Mouse (Mus musculus) midbrain, postnatal 0 days (tissue): ENCODE measurements around the gene Gm6525. TPM values are rescaled to one million over a fixed set of nuclear protein-coding genes. Genes with fewer than 3 reads are reported as not detected.

Experiments
- ATAC-seq: fragments of 200-750 bp; cut with Nextera tagmentation; 2 replicates; pipeline ENCODE4 v1.8.0; 2017; ENCODE audit warnings: moderate number of reproducible peaks, mild to moderate bottlenecking, moderate TSS enrichment, moderate library complexity; ENCODE audit not compliant: low FRiP score
- DNase-seq: peaks from one replicate; pipeline ENCODE4 v3.0.0-alpha.2; 2015; ENCODE audit warnings: low spot score
- H3K27ac ChIP-seq: fragments of 300-500 bp; sonication (generic); 2 replicates; pipeline ENCODE4 v1.5.1; 2014; ENCODE audit warnings: low read depth, mild to moderate bottlenecking, low read length, mixed read lengths
- H3K27me3 ChIP-seq: fragments of 300-500 bp; sonication (generic); 2 replicates; pipeline ENCODE4 v1.6.1; 2014; ENCODE audit warnings: low read length, control low read depth, mixed read lengths; ENCODE audit not compliant: insufficient read depth
- H3K36me3 ChIP-seq: fragments of 300-500 bp; sonication (generic); 2 replicates; pipeline ENCODE4 v1.6.1; 2014; ENCODE audit warnings: low read length, control low read depth, mixed read lengths; ENCODE audit not compliant: insufficient read depth
- H3K4me1 ChIP-seq: fragments of 300-500 bp; sonication (generic); 2 replicates; pipeline ENCODE4 v1.6.1; 2014; ENCODE audit warnings: mild to moderate bottlenecking, control low read depth, antibody characterized with exemption, low read length, mixed read lengths; ENCODE audit not compliant: insufficient read depth
- H3K4me2 ChIP-seq: fragments of 300-500 bp; sonication (generic); 2 replicates; pipeline ENCODE4 v1.6.1; 2014; ENCODE audit warnings: low read depth, mild to moderate bottlenecking, low read length, mixed read lengths; ENCODE audit not compliant: poor library complexity, severe bottlenecking
- H3K4me3 ChIP-seq: fragments of 300-500 bp; sonication (generic); 2 replicates; pipeline ENCODE4 v1.5.1; 2014; ENCODE audit warnings: low read depth, mild to moderate bottlenecking, low read length, moderate library complexity
- H3K9ac ChIP-seq: fragments of 300-500 bp; sonication (generic); replicated peaks from 2 replicates; pipeline ENCODE4 v1.6.1; 2014; ENCODE audit warnings: mild to moderate bottlenecking, low read length, moderate library complexity, mixed read lengths; ENCODE audit not compliant: poor library complexity, severe bottlenecking
- H3K9me3 ChIP-seq: fragments of 300-500 bp; sonication (generic); 2 replicates; pipeline ENCODE4 v1.6.1; 2016; ENCODE audit warnings: low read length, control low read depth
- CTCF ChIP-seq: IDR thresholded peaks from 2 replicates; pipeline ENCODE4 v1.5.1; 2016; ENCODE audit warnings: antibody characterized with exemption, mild to moderate bottlenecking
- WGBS: fragments of 180-500 bp; shearing (Covaris S2); extraction: QIAGEN DNeasy Blood & Tissue Kit; methylation state at CpG from one replicate; pipeline ENCODE4 v1.1.7; 2014; 5-methylcytosine and 5-hydroxymethylcytosine counted together
- polyA plus RNA-seq: library from polyadenylated mRNA; unstranded; fragments of >200 nt; fragmentation: Nextera tagmentation; extraction: Ambion mirVana; gene quantifications from 2 replicates; pipeline ENCODE4 v1.2.1, GENCODE M21; 2015
- total RNA-seq: library from RNA; depleted of rRNA; stranded (reverse); fragments of >200 nt; gene quantifications from 2 replicates; pipeline ENCODE4 v1.2.3, GENCODE M21; 2014

Gm6525 gene
- total and polyA plus RNA-seq, 2 experiments from 2014 or later, result 2.2 TPM; not detected in 1

GRCm38 (mm10) chr3:84177834-84178233 is 3.9 kb downstream of the Gm6525 start:
- H3K27me3 ChIP-seq, result no peaks in the 10 kb centered on the region
- H3K4me2 ChIP-seq, result no peak overlapping the region
- peaks cover 18% of the 10 kb centered on the region for H3K36me3 ChIP-seq
- no peak overlapping the region for H3K27ac ChIP-seq
- H3K4me3 ChIP-seq, result no peak overlapping the region
- H3K9ac ChIP-seq, result no peak overlapping the region
- ATAC-seq, result no peak
- no peak for DNase-seq
- WGBS, result 84% methylated on average over 2 of the region's 2 CpGs
- no peaks in the 10 kb centered on the region for H3K4me1 ChIP-seq
- no peak for TF ChIP-seq CTCF
- H3K9me3 ChIP-seq, result no peaks in the 10 kb centered on the region

- DNase-seq, result no peak
- H3K9me3 ChIP-seq, result no peaks in the 10 kb centered on the region
- no peaks in the 10 kb centered on the region for H3K4me1 ChIP-seq
- no peak overlapping the region for H3K9ac ChIP-seq
- no peaks in the 10 kb centered on the region for H3K27me3 ChIP-seq
- no peak for ATAC-seq
- H3K4me2 ChIP-seq, result no peak overlapping the region
- no peak for TF ChIP-seq CTCF
- H3K36me3 ChIP-seq, result peaks cover 18% of the 10 kb centered on the region
- 83% methylated on average over 2 of the region's 2 CpGs for WGBS
- no peak overlapping the region for H3K27ac ChIP-seq
- no peak overlapping the region for H3K4me3 ChIP-seq
These were observed 6.4 kb downstream of the Gm6525 start for GRCm38 (mm10) chr3:84180304-84180703.

- no peak overlapping the region for H3K27ac ChIP-seq
- no peak for TF ChIP-seq CTCF
- 22% methylated on average over 8 of the region's 8 CpGs for WGBS
These were observed 7.2 kb downstream of the Gm6525 start for GRCm38 (mm10) chr3:84181102-84181501.

GRCm38 (mm10) chr3:84181717-84182116 is 7.8 kb downstream of the Gm6525 start:
- 34% methylated on average over 4 of the region's 4 CpGs for WGBS
- Histone ChIP-seq H3K9me3 (no peaks in the 10 kb centered on the region), H3K27me3 (no peaks in the 10 kb centered on the region), H3K4me2 (no peak overlapping the region), H3K4me3 (no peak overlapping the region), H3K9ac (no peak overlapping the region), H3K4me1 (no peaks in the 10 kb centered on the region), H3K27ac (no peak overlapping the region), H3K36me3 (peaks cover 13% of the 10 kb centered on the region)
- no peak for DNase-seq
- no peak for ATAC-seq
- TF ChIP-seq CTCF, result no peak

More at GRCm38 (mm10) chr3:84181102-84181501, 7.2 kb downstream of the Gm6525 start:
- Histone ChIP-seq H3K36me3 (peaks cover 18% of the 10 kb centered on the region), H3K4me2 (no peak overlapping the region), H3K27me3 (no peaks in the 10 kb centered on the region), H3K9me3 (no peaks in the 10 kb centered on the region), H3K9ac (no peak overlapping the region), H3K4me3 (no peak overlapping the region), H3K4me1 (no peaks in the 10 kb centered on the region)
- ATAC-seq, result no peak
- peak; percentile 24 for DNase-seq

GRCm38 (mm10) chr3:84189629-84190173 is 15.8 kb downstream of the Gm6525 start:
- Histone ChIP-seq H3K36me3 (peaks cover 26% of the 10 kb centered on the region), H3K9ac (no peak overlapping the region), H3K4me1 (no peaks in the 10 kb centered on the region), H3K27ac (no peak overlapping the region), H3K4me3 (no peak overlapping the region), H3K4me2 (no peak overlapping the region), H3K27me3 (no peaks in the 10 kb centered on the region), H3K9me3 (no peaks in the 10 kb centered on the region)
- TF ChIP-seq CTCF, result no peak
- no peak for ATAC-seq
- no peak for DNase-seq
- WGBS, result 62% methylated on average over 10 of the region's 10 CpGs

- H3K9ac ChIP-seq, result no peak overlapping the region
- ATAC-seq (peak; percentile 50; the same call in 1 of the 2 replicates), DNase-seq (no peak)
- peaks cover 26% of the 10 kb centered on the region for H3K36me3 ChIP-seq
- no peaks in the 10 kb centered on the region for H3K27me3 ChIP-seq
- no peak for TF ChIP-seq CTCF
- no peak overlapping the region for H3K27ac ChIP-seq
- 26% methylated on average over 41 of the region's 41 CpGs for WGBS
- no peak overlapping the region; the same call in 1 of the 2 replicates for H3K4me2 ChIP-seq
- no peaks in the 10 kb centered on the region for H3K4me1 ChIP-seq
- H3K9me3 ChIP-seq, result no peaks in the 10 kb centered on the region
- no peak overlapping the region for H3K4me3 ChIP-seq
These were observed 16.7 kb downstream of the Gm6525 start for GRCm38 (mm10) chr3:84190513-84191061.
